ENCODE assay signal across 27 mouse cellular contexts in genomic region chr4:140716994-140717393, GRCm38 (mm10). TPM values are rescaled to one million over a fixed set of nuclear protein-coding genes. Genes with fewer than 3 reads are reported as not detected.
DNase-seq lines count a peak whose midpoint lies in the region; TF ChIP-seq lines count a peak whose summit lies in the region.
"Had no signal": no experiment of that assay in that cellular context is flagged by ENCODE, and none has a peak within 500 bp of the region (broad histone marks: within the 10 kb centered on the region; RNA-seq: fewer than 3 reads in every experiment).

No protein-coding gene starts in this region.

- H3K4me3 ChIP-seq in cerebellum, adult 2 months (replicated peaks; ENCODE audit: insufficient read depth, low read depth, low read length), result no peak overlapping the region
- no peak overlapping the region for H3K4me3 ChIP-seq in thymus, adult 2 months (ENCODE audit: control insufficient read depth, insufficient read depth, low read length)
- H3K4me3 ChIP-seq: embryonic facial prominence, embryonic 10.5 days; embryonic facial prominence, embryonic 12.5 days; forebrain, embryonic 13.5 days; forebrain, embryonic 15.5 days had no signal

- H3K36me3 ChIP-seq in thymus, adult 2 months (ENCODE audit: control insufficient read depth, insufficient read depth, low read length), result peaks cover 95% of the 10 kb centered on the region

- H3K4me1 ChIP-seq in cerebellum, adult 2 months (ENCODE audit: control insufficient read depth, insufficient read depth, low read length), result peaks cover 14% of the 10 kb centered on the region; the same call in 1 of the 2 replicates
- no peaks in the 10 kb centered on the region for H3K4me1 ChIP-seq in thymus, adult 2 months (replicated peaks; ENCODE audit: control insufficient read depth, insufficient read depth, low read length)

- 82% methylated on average over 11 of the region's 11 CpGs for WGBS in cerebellum, adult 2 months
- 83% methylated on average over 11 of the region's 11 CpGs for whole genome bisulfite sequencing in thymus, adult 2 months

- no peak overlapping the region for H3K27ac ChIP-seq in cerebellum, adult 2 months (ENCODE audit: insufficient read depth, low read length)
- no peak overlapping the region for H3K27ac ChIP-seq in thymus, adult 2 months (ENCODE audit: control insufficient read depth, insufficient read depth, low read length)
- H3K27ac ChIP-seq: embryonic facial prominence, embryonic 10.5 days; embryonic facial prominence, embryonic 12.5 days; forebrain, embryonic 13.5 days; forebrain, embryonic 15.5 days had no signal

- no peaks in the 10 kb centered on the region for H3K27me3 ChIP-seq in cerebellum, adult 2 months (ENCODE audit: control insufficient read depth, insufficient read depth, low read length)
- no peaks in the 10 kb centered on the region for H3K27me3 ChIP-seq in thymus, adult 2 months (ENCODE audit: control insufficient read depth, insufficient read depth, low read length)
- H3K27me3 ChIP-seq: CH12.LX; embryonic facial prominence, embryonic 12.5 days; forebrain, embryonic 13.5 days; forebrain, embryonic 15.5 days; Patski had no signal

- intact Hi-C loops in left cerebral cortex, postnatal 25 days (cut with DNase I), result no loop called here

- no peak for TF ChIP-seq CTCF in cerebellum, adult 2 months (IDR thresholded peaks at IDR 0.05; ENCODE audit: borderline replicate concordance, insufficient read depth, low read depth, low read length)
- TF ChIP-seq CTCF in thymus, adult 2 months (IDR thresholded peaks at IDR 0.05; ENCODE audit: borderline replicate concordance, control insufficient read depth, extremely low read depth, insufficient read depth, low read length, poor library complexity), result no peak

- no peak for TF ChIP-seq POLR2A in cerebellum, adult 2 months (IDR thresholded peaks at IDR 0.05; ENCODE audit: borderline replicate concordance, insufficient read depth, low read length)
- TF ChIP-seq POLR2A in thymus, adult 2 months (IDR thresholded peaks at IDR 0.05; ENCODE audit: control insufficient read depth, extremely low read depth, insufficient read depth, low read length, poor library complexity), result no peak

- peak; percentile 8 for DNase-seq in cerebellum, adult 9-10 months
- DNase-seq in cerebellum, adult 2 months, result no peak
- peak; percentile 47 for DNase-seq in thymus, postnatal 0 days (ENCODE audit: low spot score)
- DNase-seq in thymus, adult 2 months, result no peak
- peak; percentile 57 for DNase-seq in thymus, postnatal 14 days
- no peak for DNase-seq in thymus, adult 18-20 months
- DNase-seq in thymus, postnatal 4 days, result peak; percentile 51
- no peak for DNase-seq in left cerebral cortex, postnatal 25 days (ENCODE audit: low spot score in 2 of 2)
- DNase-seq: adrenal gland, adult 8-10 months; adrenal gland, postnatal 14 days; adrenal gland, postnatal 36 days; B cell, adult 2 months; cerebellum, adult 11-12 months; cerebellum, adult 8-10 months; cerebellum, postnatal 10 days; cerebellum, postnatal 25 days had no signal

RNA-seq across cellular contexts. Expression of gene Rcc2, which starts 16.7 kb away (rescaled TPM):
- 40.0 and 40.6 TPM in 2 replicates for polyA plus RNA-seq in cerebellum, adult 2 months (2012; rRNA removed)
- 68.4 and 77.4 TPM in 2 replicates for polyA plus RNA-seq in thymus, postnatal 0 days (2015; fragmentation: Nextera tagmentation; extraction: Ambion mirVana)
- polyA plus RNA-seq in thymus, adult 2 months (2012; rRNA removed), result 211 and 279 TPM in 2 replicates
- total RNA-seq in left cerebral cortex, postnatal 25 days (2021), result 10 to 100 TPM; 80.4 to 84.3 TPM

RNA-seq across cellular contexts. Expression of gene Padi6, which starts 25.4 kb away (rescaled TPM):
- polyA plus RNA-seq in cerebellum, adult 2 months (2012; rRNA removed), result not detected in 2 replicates
- 0.46 and 0.77 TPM in 2 replicates for polyA plus RNA-seq in thymus, postnatal 0 days (2015; fragmentation: Nextera tagmentation; extraction: Ambion mirVana)
- polyA plus RNA-seq in thymus, adult 2 months (2012; rRNA removed), result 0.90 and 1.0 TPM in 2 replicates
- under 1 TPM; 0.32 to 0.44 TPM for total RNA-seq in left cerebral cortex, postnatal 25 days (2021)
- total RNA-seq: adrenal gland, adult 18-20 months; adrenal gland, adult 8-10 months; adrenal gland, postnatal 14 days; adrenal gland, postnatal 36 days; CH12.LX; G1E had no signal
- polyA plus RNA-seq: activated CD4-positive, CD25-positive, alpha-beta regulatory T cell, adult 4 months; CD4-positive, CD25-positive, alpha-beta regulatory T cell, adult 4 months; embryonic facial prominence, embryonic 10.5 days; embryonic facial prominence, embryonic 12.5 days; embryonic facial prominence, embryonic 14.5 days; forebrain, embryonic 13.5 days; G1E; Patski had no signal

RNA-seq across cellular contexts. Expression of gene Arhgef10l, which starts 51.2 kb away (rescaled TPM):
- polyA plus RNA-seq in cerebellum, adult 2 months (2012; rRNA removed), result 52.7 and 55.5 TPM in 2 replicates
- polyA plus RNA-seq in thymus, postnatal 0 days (2015; fragmentation: Nextera tagmentation; extraction: Ambion mirVana), result 12.5 and 16.3 TPM in 2 replicates
- 22.2 and 26.0 TPM in 2 replicates for polyA plus RNA-seq in thymus, adult 2 months (2012; rRNA removed)
- 10 to 100 TPM; 53.2 to 57.9 TPM for total RNA-seq in left cerebral cortex, postnatal 25 days (2021)
- polyA plus RNA-seq: activated CD4-positive, CD25-positive, alpha-beta regulatory T cell, adult 4 months had no signal

RNA-seq across cellular contexts. Expression of gene Padi4, which starts 57.0 kb away (rescaled TPM):
- 0.11 and 0.14 TPM in 2 replicates for polyA plus RNA-seq in cerebellum, adult 2 months (2012; rRNA removed)
- polyA plus RNA-seq in thymus, postnatal 0 days (2015; fragmentation: Nextera tagmentation; extraction: Ambion mirVana), result 12.4 and 13.0 TPM in 2 replicates
- polyA plus RNA-seq in thymus, adult 2 months (2012; rRNA removed), result 21.0 and 23.5 TPM in 2 replicates
- not detected for total RNA-seq in left cerebral cortex, postnatal 25 days (2021)
- total RNA-seq: CH12.LX, G1E had no signal
- polyA plus RNA-seq: embryonic facial prominence, embryonic 12.5 days had no signal

Comparison
In these comparisons a context has a peak if more than half of its experiments do, and no peak if none do; other contexts are left out.
1. DNase-seq: peak in cerebellum, adult 9-10 months (single experiment), thymus, postnatal 0 days (single experiment), thymus, postnatal 14 days (single experiment) and thymus, postnatal 4 days (single experiment); none in cerebellum, adult 2 months (0 of 2), thymus, adult 2 months (single experiment), thymus, adult 18-20 months (0 of 2) and left cerebral cortex, postnatal 25 days (0 of 2).